Mouse (Mus musculus): ENCODE data around the gene Vps41.

The Vps41 gene

GRCm38 (mm10) chr13:18717185-18717584 is at the start of gene Vps41:
Gene Vps41 (plus strand): TSS chr13:18717286.
- peak; percentile 50 for DNase-seq (ENCODE audit: low read depth, low spot score)

GRCm38 (mm10) chr13:18698518-18699065 is 18.5 kb upstream of the Vps41 start:
- no peak for DNase-seq (ENCODE audit: low read depth, low spot score)

- DNase-seq (ENCODE audit: low read depth, low spot score) = no peak
Measured at GRCm38 (mm10) chr13:18711685-18712084, 5.4 kb upstream of the Vps41 start.

GRCm38 (mm10) chr13:18716707-18717106 is 379 bp upstream of the Vps41 start:
- DNase-seq (ENCODE audit: low read depth, low spot score) = no peak

DNA sequence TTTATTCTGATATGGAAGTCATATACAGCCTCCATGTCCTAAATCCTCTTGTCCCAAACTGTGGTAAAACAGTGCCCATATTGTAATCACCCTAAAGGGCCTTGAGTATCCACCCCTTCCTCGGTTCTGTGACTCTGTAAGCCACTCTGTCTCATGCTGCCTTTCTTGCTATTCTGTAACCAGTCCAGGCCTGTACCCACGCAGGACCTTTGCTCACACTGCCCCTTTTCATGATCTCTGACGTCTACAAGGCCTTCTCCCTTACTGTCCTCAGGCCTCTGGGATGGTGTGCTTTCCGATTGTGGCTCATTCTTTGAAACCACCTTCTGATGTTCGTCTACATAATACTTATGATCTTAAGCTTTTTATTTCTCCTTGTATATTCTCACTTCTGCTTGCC is 1.4 kb downstream of the Vps41 start:
- no peak for DNase-seq (ENCODE audit: low read depth, low spot score)

- no peak for DNase-seq (ENCODE audit: low read depth, low spot score)
Measured at GRCm38 (mm10) chr13:18730666-18731065, 13.6 kb downstream of the Vps41 start.

DNA sequence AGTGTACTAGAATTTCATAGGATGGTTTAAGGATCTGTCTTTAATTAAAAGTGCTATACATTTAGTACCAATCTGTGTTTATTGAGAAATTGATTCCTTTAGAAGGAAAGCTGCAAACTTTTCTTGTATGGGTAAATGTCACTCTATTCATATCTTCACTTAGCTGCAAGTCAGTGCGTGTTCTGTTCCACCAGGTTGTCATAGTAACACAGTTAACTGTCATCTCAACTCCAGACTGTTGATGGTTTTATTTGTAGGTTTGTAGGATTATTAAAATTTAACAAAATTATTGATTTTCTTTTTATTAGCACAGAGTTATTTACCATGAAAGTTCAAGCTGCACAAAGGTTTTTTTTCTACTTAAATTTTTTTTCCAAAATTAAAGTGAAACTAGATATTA is 19.5 kb downstream of the Vps41 start:
- no peak for DNase-seq (ENCODE audit: low read depth, low spot score)

DNA sequence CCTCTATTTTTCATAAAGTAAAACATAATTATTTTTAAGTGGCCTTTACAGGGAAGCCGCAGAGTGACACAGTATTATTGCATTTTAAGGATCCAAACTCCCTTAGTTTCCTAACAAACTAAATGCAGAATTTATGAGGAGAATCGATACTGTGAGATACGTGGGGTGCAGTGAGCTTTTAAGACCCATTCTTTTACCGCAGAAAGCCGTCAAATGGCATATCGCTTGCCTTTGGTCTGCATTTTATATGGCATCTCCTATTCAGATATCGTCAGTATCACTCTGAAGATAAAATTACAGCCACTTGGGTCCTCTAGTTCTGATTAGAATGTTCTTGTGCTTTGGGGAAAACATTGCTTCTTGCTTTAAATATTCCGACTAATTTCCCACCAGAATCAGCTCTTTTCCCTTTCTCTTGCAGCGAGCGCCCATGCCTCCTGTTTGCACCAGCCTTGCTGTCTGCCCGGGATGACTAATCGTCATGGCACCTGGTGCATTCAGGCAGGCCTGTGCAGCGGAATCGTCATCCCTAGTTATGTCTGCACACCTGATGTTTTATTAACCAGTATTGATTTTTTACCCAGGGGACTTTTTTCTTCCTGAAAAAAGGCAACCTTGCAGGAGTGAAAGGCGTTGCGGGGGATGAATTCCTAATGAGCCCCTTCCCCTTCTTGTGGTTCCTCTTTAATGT is 26.6 kb downstream of the Vps41 start:
- DNase-seq (ENCODE audit: low read depth, low spot score) = no peak

GRCm38 (mm10) chr13:18744266-18744652 is 27.2 kb downstream of the Vps41 start:
- no peak for DNase-seq (ENCODE audit: low read depth, low spot score)

DNA sequence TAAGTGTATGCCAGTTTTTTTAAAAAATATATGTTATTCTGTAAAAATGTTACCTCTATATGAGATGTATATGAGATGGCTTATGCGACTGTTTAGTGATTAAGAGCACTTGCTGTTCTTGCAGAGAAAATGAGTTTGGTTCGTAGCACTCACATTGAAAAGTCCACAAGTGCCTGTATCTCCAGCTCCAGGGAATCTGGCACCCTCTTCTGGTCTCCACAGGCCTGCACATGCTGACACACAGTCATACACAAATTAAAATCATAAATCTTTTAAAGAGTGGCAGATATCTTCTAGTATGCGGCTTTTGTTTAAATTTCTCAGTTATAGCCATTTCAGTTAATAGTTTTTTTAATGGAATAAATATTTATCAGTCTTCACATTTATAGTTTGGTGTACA is 40.9 kb downstream of the Vps41 start:
- DNase-seq (ENCODE audit: low read depth, low spot score) = no peak

DNA sequence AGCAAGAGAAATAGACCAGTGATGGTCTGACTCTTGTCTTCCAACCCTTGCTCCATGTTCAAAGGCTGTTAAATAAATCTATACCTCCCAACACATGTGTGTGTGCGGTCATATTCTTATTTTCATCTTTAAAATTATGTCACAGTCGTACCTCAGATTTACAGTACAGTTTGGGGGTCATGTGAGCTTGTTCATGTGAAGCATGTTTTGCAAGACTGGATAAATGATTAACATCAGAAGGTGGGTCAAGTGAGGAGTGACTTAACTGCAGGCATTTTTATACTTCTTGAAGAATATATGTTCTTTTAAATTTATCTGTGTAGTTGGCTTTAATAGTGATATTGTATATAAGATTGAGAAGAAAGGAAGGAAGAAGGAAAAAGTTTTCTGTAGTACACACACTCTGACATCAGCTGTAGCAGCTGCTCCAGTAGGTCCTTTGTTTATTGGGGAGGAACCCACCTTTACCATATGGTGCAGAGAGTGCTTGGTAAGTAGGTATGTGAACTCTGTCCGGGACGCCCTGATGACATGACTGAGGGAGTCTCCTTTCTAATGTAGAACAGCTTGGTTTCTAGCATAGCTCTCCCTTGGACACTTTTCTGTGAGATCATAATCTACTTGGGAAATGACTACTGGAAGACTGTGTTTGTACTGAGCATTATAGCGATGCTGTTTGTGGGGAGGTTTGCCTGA is 42.4 kb downstream of the Vps41 start:
- no peak for DNase-seq (ENCODE audit: low read depth, low spot score)

GRCm38 (mm10) chr13:18761452-18761851 is 44.4 kb downstream of the Vps41 start:
- no peak for DNase-seq (ENCODE audit: low read depth, low spot score)

GRCm38 (mm10) chr13:18767893-18768292 is 50.8 kb downstream of the Vps41 start:
- no peak for DNase-seq (ENCODE audit: low read depth, low spot score)

- no peak for DNase-seq (ENCODE audit: low read depth, low spot score)
Measured at GRCm38 (mm10) chr13:18768495-18768894, 51.4 kb downstream of the Vps41 start.

DNA sequence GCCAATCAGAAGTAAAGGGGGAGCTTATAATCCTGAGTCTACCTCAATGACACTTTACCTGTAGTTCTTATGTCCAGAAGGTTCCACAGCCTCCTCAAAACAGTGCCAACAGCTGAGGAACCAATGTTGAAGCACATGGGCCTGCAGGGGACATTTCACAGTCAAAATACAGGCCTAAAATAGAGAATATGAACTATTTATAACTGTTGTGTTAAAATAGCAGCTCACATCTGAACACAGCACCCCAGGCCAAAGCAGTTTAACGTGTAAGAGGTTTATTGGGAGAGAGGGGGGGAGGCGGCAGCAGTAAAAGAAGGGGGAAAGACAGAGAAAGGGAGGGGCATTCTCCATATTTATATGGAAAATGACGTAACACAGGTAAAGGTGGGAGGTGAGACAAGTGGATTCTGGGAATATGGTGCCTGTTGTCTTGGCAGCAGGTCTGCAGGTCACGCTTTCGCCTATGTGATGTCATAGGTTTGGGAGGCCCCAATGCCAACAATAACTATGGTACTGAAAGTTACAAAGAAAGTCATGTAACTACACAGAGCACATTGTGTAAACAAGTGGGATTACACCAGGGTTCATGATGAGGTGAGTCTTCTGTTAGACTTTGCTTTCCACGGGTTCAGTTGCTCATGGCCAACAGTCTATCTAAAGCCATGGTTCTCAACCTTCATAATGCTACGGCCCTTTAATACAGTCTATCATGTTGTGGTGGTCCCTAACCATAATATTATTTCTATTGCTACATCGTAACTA is 56.5 kb downstream of the Vps41 start:
- DNase-seq (ENCODE audit: low read depth, low spot score) = no peak

GRCm38 (mm10) chr13:18781250-18781649 is 64.2 kb downstream of the Vps41 start:
- DNase-seq (ENCODE audit: low read depth, low spot score) = no peak

- no peak for DNase-seq (ENCODE audit: low read depth, low spot score)
Measured at GRCm38 (mm10) chr13:18785702-18786101, 68.6 kb downstream of the Vps41 start.

GRCm38 (mm10) chr13:18788040-18788439 is 71.0 kb downstream of the Vps41 start:
- DNase-seq (ENCODE audit: low read depth, low spot score) = no peak

DNA sequence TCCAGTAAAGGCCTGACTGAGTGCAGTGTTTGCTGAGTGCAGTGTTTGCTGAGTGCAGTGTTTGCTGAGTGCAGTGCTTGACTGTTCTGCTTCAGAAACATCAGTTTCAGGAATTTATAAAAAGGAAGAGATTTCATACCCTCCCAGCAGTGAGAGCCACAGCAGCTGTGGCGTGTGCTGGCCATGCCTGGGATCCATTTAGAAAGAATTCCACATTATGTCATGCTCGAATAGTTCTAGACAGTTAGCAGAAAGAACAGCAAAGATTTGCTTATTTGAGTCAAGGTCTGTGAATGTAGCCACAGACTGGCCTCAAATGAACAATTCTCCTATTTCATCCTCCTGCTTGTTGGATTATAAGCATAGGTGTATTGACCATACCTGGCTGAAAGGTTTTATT is 71.6 kb downstream of the Vps41 start:
- no peak for DNase-seq (ENCODE audit: low read depth, low spot score)

DNA sequence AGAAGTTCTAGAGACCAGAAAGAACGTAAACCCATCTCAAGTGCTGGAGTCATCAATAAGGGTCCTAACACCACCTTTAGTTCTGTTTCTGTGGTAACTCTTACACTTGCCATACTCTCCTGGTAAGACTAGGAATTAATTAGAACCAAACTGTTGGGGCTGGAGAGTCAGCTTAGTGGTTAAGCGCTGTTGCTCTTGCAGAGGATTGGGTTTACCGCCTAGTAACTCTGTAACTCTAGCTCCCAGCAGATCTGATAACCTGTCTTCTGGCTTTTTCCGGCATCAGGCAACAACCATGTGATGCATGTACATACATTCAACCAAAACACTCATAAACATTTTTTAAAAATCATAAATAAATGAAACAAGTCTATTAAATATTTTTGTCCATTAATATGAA is 72.6 kb downstream of the Vps41 start:
- DNase-seq (ENCODE audit: low read depth, low spot score) = no peak

- no peak for DNase-seq (ENCODE audit: low read depth, low spot score)
Measured at GRCm38 (mm10) chr13:18790086-18790485, 73.0 kb downstream of the Vps41 start.

DNA sequence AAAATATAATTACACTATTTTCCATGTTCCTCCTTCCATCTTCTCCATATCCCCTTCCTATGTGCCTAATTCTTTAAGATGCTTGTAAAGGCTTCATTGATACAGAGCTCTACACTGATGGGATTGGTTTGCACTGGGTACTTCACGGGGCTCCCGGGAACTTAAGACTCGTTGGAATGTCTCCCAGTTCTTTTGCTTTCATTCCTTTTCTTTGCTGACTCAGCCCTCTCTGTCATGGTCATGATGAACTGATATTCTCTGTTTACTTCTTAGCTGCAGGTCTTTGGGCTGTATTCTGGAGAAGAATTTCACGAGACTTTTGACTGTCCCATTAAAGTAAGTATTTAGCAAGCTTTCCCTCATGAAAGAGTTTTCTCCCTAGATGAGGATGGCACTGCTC is 74.2 kb downstream of the Vps41 start:
- DNase-seq (ENCODE audit: low read depth, low spot score) = no peak

Data from WW6 (cell line).